Mouse (Mus musculus) lung, postnatal 0 days (tissue): ENCODE measurements around the gene Oasl1.

Source experiments
- CTCF ChIP-seq: IDR thresholded peaks from 2 replicates; pipeline ENCODE4 v1.5.1; 2016; ENCODE audit warnings: antibody characterized with exemption, mild to moderate bottlenecking
- EP300 ChIP-seq: IDR thresholded peaks from 2 replicates; pipeline ENCODE4 v1.6.1; 2016; ENCODE audit warnings: antibody characterized with exemption, mild to moderate bottlenecking, control low read depth

- no peak for TF ChIP-seq EP300
- no peak for TF ChIP-seq CTCF
These were observed 62.0 kb downstream of the Oasl1 start for GRCm38 (mm10) chr5:114985074-114985473.
